Mouse (Mus musculus) gastrocnemius, postnatal 10 days (tissue): Measurements from ENCODE around the gene N6amt1. TPM values are rescaled to one million over a fixed set of nuclear protein-coding genes. Genes with fewer than 3 reads are reported as not detected.
A peak's percentile ranks its signal among the peaks of the same experiment; 100 is the strongest.

Source experiments
- DNase-seq: peaks from one replicate; pipeline ENCODE4 v3.0.0; 2021; ENCODE audit warnings: mixed read lengths
- long read RNA-seq, 2 experiments: library from polyadenylated mRNA; stranded (forward); transcript quantifications; one replicate each; pipeline ENCODE4 v2.0.0; 2021
- total RNA-seq, 2 experiments: library from RNA; stranded (reverse); gene quantifications; 2 replicates each; pipeline ENCODE4 v1.2.3; 2021

Gene N6amt1
- 10 to 100 TPM; 11.5 to 11.8 TPM for total RNA-seq
- long read RNA-seq, experiment 1, partial matches to known transcripts, result 0 of 5 reads
- long read RNA-seq, experiment 1, other reads (novel, unspliced or antisense), result 1 of 5 reads
- long read RNA-seq, experiment 2, partial matches to known transcripts, result 0 of 6 reads
- long read RNA-seq, experiment 2, other reads (novel, unspliced or antisense), result 1 of 6 reads

- peak; percentile 92 for DNase-seq
These were observed at the start of gene N6amt1 for GRCm38 (mm10) chr16:87354075-87354583. Gene N6amt1 (plus strand): TSS chr16:87354185.

DNA sequence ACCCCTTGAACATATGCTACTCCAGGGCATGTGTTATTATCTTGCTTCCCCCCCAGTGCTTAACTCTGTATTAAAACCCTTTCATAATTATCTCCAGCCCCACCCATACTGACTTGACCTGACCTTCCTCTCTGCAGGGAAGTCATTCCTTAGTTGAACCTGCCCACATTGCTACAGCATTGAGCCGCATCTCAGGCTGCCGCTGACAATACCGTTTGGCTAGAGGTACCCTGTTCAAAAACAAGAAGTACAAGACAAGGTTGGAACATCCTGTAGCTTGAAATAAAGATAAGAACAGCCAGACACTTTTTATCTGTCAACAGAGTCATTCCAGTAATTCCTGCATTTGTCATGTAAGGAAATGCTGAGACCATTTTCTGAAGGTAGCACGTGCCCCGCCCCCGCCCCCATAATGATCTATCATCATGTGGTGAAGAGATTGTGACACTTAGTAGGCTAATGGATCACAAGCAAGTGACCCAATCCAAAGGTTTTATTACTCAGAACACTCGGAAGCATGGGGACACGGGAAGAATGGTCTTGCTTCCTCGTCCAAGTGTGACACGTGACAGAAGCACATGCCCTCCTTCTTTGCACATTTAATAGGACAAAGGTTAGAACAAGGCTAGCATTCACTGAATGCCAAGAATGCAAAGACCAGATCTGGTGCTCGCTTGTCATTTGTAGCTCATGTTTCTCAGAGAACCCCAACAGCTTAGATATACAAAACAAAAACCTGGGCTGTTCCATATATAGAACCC is 48.6 kb upstream of the N6amt1 start:
- no peak for DNase-seq

GRCm38 (mm10) chr16:87307109-87307735 is 46.8 kb upstream of the N6amt1 start:
- DNase-seq, result no peak

DNA sequence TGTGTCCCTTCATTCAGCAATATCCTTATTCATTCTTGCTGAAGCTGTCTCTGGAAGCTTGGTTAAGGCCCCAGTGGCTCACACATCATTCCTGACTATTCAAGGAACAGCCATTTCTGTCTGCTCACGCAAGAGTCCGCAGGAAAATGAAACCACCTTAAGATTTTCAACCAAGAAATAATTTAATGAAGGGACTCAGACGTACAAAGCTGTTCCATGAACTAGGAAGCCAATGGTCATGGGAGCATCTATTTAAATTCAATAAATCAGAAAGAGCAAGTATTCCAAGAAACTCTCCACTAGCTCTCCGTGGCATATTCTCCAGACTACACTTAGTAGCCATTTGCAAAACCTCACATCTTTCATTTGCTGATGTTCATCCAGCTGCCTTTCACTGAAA is 43.3 kb upstream of the N6amt1 start:
- DNase-seq, result no peak

- DNase-seq, result no peak
These were observed 35.7 kb upstream of the N6amt1 start for GRCm38 (mm10) chr16:87318200-87318811.

- DNase-seq, result no peak
These were observed 35.0 kb upstream of the N6amt1 start for GRCm38 (mm10) chr16:87318998-87319397.

GRCm38 (mm10) chr16:87319541-87320251 is 34.3 kb upstream of the N6amt1 start:
- DNase-seq, result peak; percentile 6

DNA sequence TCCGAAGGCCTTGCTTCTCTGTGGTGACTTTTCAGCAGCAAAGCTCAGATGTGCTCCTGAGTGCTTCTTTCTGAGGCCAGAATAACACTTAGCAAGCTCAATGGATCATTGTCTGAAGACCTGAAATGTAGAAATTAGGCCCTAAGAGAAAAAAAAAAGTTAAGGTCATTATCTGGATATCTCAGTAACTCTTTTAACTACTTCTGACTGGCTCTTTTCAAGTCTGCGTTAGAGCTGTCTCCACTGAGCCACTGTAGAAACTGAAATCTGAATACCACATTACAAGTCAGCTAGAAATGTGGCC is 33.8 kb upstream of the N6amt1 start:
- DNase-seq, result no peak

DNA sequence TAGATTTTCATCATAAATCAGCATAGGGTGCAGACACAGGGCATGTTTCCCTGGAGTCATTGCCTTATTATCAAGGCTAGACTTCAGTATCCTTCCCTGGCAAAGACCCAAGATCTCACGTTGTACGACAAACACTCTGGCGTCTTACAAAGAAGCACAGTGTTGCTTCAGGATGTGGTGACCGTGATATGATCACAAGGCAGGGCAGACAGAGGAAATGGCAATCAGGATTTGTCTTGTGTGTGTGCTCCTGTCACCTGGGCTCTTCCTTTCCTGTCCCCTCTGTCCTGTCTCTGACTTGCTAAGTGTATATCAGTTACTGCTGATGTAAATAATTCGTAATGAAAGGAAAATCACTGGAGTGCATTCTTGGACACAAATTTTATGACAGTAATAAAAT is 29.4 kb upstream of the N6amt1 start:
- DNase-seq, result no peak

- no peak for DNase-seq
These were observed 24.0 kb upstream of the N6amt1 start for GRCm38 (mm10) chr16:87329986-87330385.

DNA sequence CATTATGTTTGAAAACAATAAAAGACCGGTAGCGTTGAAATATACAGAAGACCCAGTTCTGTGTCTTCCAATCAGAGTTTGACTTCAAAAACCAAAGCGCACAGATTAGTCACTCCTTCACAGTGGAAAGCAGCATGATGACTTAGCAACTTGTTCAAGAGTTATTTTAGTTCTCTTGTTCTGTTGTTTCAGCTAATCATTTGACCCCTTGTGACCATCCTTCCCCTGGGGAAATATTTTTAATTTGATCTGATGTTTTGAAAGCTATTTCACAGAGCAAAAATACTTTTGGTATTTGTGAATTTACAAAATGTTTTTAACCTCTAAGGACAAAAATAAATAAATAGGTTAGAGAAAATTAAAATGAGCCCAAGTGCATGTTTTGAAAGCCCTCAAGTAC is 19.2 kb upstream of the N6amt1 start:
- no peak for DNase-seq

DNA sequence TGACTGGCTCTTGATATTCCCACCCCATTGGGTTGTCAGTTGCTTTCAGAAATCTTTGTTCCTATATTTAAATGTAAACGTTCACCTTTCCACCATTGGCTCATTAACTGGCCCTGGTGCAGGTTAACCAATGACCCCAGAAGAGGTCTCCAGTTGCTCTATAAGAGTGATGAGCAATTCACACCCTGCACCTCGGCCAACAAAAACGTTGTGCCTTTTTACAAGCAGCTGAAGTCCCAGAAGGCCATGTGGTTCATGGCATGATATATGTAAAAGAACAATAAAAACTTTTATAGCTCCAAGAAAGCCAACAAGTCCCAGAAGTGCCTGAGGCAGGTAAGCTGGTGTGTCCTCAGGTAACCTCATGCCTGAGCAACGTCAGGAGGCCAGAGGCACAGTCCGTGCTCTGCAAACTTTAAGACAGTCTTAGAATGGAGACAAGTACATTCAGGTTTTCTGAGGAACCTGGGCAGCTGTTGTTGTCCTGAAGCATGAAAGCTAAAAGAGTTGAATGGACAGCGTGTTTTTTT is 12.9 kb upstream of the N6amt1 start:
- DNase-seq, result no peak

DNA sequence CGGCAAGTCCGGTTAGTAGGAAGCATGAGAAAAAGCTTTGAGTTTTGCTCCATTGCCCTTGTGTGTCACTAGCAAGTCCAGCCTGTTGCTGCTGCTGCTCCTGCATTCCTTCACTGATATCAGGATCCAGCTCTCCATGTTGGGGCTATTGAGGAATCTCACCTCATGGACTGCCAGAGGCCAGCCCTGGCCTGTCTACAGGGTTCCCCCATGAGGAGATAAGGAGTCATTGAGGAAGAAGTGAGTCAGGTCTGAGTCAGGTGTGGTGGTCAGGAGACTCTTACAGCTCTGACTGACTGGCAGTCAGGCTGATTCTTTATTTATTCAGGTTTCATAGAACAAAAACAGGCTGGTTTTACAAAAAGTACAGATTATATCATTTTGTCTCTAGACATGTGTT is 5.9 kb upstream of the N6amt1 start:
- no peak for DNase-seq

DNA sequence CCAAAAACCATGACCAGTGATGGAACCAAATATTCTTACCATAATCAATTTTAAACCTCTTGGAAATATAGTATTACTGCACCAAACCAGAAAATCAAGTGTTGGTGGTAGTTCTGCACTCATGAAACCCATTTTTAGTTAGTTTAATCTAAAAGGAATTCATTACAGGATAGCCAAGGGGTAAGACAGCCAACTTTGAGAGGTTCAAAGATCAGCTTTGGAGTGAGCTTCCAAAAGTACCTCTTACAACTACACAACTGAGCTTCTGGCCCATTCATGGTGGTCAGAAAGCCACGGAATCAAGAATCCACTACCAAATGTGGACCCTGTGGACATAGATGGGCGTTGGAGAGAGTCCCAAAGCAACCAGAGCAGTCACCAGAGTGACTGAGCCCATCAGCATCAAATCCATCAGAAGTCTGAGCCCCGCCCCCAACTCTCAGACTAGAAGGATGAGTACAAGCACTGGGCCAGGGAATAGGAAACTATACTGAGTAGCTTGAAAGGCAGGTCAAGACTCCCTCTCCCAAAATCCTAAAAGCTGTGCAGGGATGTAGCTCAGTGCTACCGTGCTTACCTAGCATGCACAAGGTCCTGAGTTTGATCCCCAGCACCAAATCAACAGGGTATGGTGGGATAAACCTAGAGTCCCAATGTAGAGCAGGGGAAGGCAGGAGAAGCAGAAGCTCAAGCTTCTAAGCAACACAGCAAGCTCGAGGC is 2.4 kb upstream of the N6amt1 start:
- no peak for DNase-seq

- no peak for DNase-seq
These were observed 380 bp upstream of the N6amt1 start for GRCm38 (mm10) chr16:87353605-87354004.

DNA sequence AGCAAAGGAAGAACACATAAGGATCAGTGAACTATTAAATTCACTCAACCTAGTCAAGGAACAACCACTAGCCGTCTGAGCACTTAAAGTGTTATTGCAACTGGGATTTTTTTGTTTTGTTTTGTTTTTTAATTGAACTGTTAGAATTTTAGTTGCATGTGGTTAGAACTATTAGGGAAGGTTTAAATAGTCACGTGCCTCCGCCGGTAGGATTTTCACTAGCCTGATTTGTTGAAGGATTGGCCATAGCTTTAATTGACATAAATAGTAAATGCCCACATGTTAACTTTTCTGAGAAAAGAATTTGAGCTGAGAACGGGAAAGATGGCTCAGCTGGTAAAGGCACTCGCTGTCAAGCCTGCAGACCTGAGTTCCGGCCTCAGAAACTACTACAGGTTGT is 763 bp downstream of the N6amt1 start:
- no peak for DNase-seq

DNA sequence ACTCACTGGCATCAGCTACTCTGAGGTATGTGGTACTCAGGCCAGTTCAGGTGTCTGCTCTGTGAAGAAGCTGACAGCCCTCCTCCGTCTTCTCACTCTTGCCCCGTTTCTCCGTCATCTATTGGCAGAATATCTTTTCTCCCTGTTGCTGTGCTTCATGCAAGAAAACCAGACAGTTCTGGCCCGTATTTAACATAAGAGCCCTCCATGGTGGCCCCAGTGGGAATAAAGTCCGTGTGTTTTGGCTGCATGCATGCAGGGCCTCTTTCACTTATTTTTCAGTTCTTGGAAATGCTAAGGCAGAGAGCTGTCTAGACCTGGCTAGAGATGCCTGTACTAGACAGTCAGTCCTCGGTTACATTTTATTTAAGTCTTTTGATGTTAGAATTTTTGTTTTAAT is 6.1 kb downstream of the N6amt1 start:
- DNase-seq, result no peak

DNA sequence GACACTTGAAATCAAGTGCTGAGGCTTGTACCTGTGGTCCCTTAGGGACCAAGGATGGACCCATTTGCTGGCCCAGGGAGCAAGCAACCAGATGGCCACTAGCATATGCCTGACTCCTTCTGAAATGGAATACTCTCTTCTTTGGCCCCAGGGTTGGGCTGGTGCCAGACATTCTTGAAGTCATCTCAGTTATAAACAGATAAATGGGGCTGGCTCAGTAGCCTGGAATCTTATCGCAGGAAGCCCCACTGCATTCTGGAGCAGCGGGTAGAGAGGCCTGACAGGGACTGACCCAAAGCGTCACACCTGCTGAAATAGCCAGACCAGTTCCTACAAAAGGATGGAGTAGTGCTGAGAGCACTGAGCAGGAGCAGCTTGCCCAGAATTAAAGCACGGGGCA is 10.2 kb downstream of the N6amt1 start:
- DNase-seq, result peak; percentile 53

- no peak for DNase-seq
These were observed 12.1 kb downstream of the N6amt1 start for GRCm38 (mm10) chr16:87366035-87366434.

DNA sequence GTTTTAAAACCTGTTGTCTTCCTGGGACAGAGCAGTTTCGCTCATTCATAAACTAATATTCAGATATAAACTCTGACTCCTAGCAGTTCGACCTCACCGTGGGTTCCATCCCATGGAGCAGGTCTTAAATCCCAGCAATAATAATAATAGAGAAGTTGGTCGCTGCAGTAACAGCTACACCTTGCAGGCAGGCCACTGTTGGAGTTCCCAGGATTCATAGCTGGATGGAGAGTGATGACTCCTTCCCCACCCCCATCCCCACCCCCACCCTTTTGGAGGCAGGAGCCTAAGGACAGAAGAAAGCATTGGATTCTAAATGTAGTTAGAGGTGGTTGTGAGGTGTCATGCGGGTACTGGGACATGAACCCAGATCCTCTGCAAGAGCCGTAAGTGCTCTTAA is 12.5 kb downstream of the N6amt1 start:
- no peak for DNase-seq

DNA sequence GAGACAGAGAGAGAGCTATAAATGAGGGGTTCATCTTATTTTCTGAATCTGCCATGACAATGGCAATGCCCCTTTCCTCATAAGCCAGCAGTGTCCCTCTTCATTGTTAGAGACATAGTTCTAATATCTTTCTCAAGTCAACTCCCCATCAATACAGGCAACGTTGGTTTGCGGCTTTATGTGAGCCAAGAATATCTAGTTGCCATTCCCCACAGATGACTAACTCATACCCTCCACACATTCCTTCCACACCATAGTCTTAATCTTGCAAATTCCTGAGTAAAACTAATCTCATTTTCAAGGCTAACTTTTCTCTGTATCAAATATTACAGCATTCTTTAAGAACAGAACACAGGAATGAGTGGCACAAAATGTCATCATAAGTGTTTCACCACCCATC is 29.0 kb downstream of the N6amt1 start:
- DNase-seq, result no peak

GRCm38 (mm10) chr16:87384366-87384765 is 30.4 kb downstream of the N6amt1 start:
- DNase-seq, result no peak
